Mouse (Mus musculus) embryonic fibroblast, embryonic 13.5 days (primary cell): ENCODE data around the gene Nlrp4e. TPM values are rescaled to one million over a fixed set of nuclear protein-coding genes. Genes with fewer than 3 reads are reported as not detected.
"Not testable (repeated sequence)": the region's sequence is repeated elsewhere in the genome, so short reads cannot be mapped to it uniquely, and the experiment has no call there.

ENCODE experiments used
- H3K27ac ChIP-seq: 2 replicates; pipeline ENCODE4 v1.5.1; 2012; ENCODE audit warnings: low read length, control low read depth, inconsistent platforms; ENCODE audit not compliant: insufficient read depth
- H3K4me1 ChIP-seq: 2 replicates; pipeline ENCODE4 v1.6.1; 2011; ENCODE audit warnings: low read length; ENCODE audit not compliant: control insufficient read depth, insufficient read depth
- H3K4me3 ChIP-seq: 2 replicates; pipeline ENCODE4 v1.5.1; 2011; ENCODE audit warnings: mild to moderate bottlenecking, control low read depth, low read length; ENCODE audit not compliant: insufficient read depth
- CTCF ChIP-seq: IDR thresholded peaks from 2 replicates; pipeline ENCODE4 v1.5.1; 2011; ENCODE audit warnings: mild to moderate bottlenecking, control low read depth, low read length, moderate library complexity, borderline replicate concordance; ENCODE audit not compliant: insufficient read depth
- POLR2A ChIP-seq: IDR thresholded peaks from 2 replicates; pipeline ENCODE4 v1.6.1; 2011; ENCODE audit warnings: low read depth, mild to moderate bottlenecking, control low read depth, low read length, moderate library complexity
- polyA plus RNA-seq: library from polyadenylated mRNA; stranded (reverse); fragments of >200 nt; gene quantifications from 2 replicates; pipeline ENCODE4 v1.2.4, GENCODE M21; 2011; ENCODE audit warnings: low read depth; ENCODE audit not compliant: missing spikeins, insufficient read length

Gene Nlrp4e
- polyA plus RNA-seq = not detected in 2 replicates

GRCm38 (mm10) chr7:23300892-23301291 is at the start of gene Nlrp4e:
Gene Nlrp4e (plus strand): TSS chr7:23301192.
- not testable (repeated sequence) for H3K4me3 ChIP-seq

GRCm38 (mm10) chr7:23251582-23251981 is 49.4 kb upstream of the Nlrp4e start, which contains the start of gene Vmn1r166:
Gene Vmn1r166 (minus strand): TSS chr7:23251682.
- not testable (repeated sequence) for H3K4me3 ChIP-seq, H3K27ac ChIP-seq, H3K4me1 ChIP-seq

More at GRCm38 (mm10) chr7:23300892-23301291, at the start of gene Nlrp4e:
- H3K27ac ChIP-seq, H3K4me1 ChIP-seq: not testable (repeated sequence)

GRCm38 (mm10) chr7:23278800-23279199 is 22.2 kb upstream of the Nlrp4e start, which contains the start of gene Gm6902:
Gene Gm6902 (minus strand): TSS chr7:23278900.
- not testable (repeated sequence) for H3K27ac ChIP-seq, H3K4me3 ChIP-seq

GRCm38 (mm10) chr7:23358311-23358710 is 57.3 kb downstream of the Nlrp4e start:
- H3K27ac ChIP-seq, H3K4me3 ChIP-seq, H3K4me1 ChIP-seq: not testable (repeated sequence)

More at GRCm38 (mm10) chr7:23278800-23279199, 22.2 kb upstream of the Nlrp4e start, which contains the start of gene Gm6902:
- not testable (repeated sequence) for H3K4me1 ChIP-seq

- no peak within 1 kb of the TSS for H3K27ac ChIP-seq
- H3K4me3 ChIP-seq = no peak within 1 kb of the TSS
- H3K4me1 ChIP-seq = no peaks in the 10 kb centered on the region
- no peak for TF ChIP-seq POLR2A
- no peak for TF ChIP-seq CTCF
Measured at GRCm38 (mm10) chr7:23385589-23385988, 84.6 kb downstream of the Nlrp4e start, which contains the start of gene Nlrp5. Gene Nlrp5 (plus strand): TSS chr7:23385889.

Other genes with a start within 250 kb of the Nlrp4e start
- not detected in 2 replicates for gene Vmn1r163, start 245.7 kb upstream of the Nlrp4e start, polyA plus RNA-seq
- gene Gm8720, start 233.7 kb upstream of the Nlrp4e start, polyA plus RNA-seq = not detected in 2 replicates
- gene Gm10662, start 156.7 kb upstream of the Nlrp4e start, polyA plus RNA-seq = not detected in 2 replicates
- gene Vmn1r165, start 83.9 kb upstream of the Nlrp4e start, polyA plus RNA-seq = not detected in 2 replicates
- gene Vmn1r166, start 49.5 kb upstream of the Nlrp4e start, polyA plus RNA-seq = not detected in 2 replicates
- gene Gm6902, start 22.3 kb upstream of the Nlrp4e start, polyA plus RNA-seq = not detected in 2 replicates
- gene Nlrp5, start 84.7 kb downstream of the Nlrp4e start, polyA plus RNA-seq = not detected in 2 replicates
- not detected in 2 replicates for gene Vmn1r167, start 206.0 kb downstream of the Nlrp4e start, polyA plus RNA-seq
- not detected in 2 replicates for gene Vmn1r168, start 238.5 kb downstream of the Nlrp4e start, polyA plus RNA-seq